Mouse (Mus musculus) frontal cortex, postnatal 10 days (tissue): ENCODE data around the gene Pigk.

Experiments used
- DNase-seq, 2 experiments: peaks; one replicate each; pipeline ENCODE4 v3.0.0; 2022; ENCODE audit warnings: low spot score in 2 of 2, mixed read lengths in 1 of 2

The Pigk gene

GRCm38 (mm10) chr3:152728238-152728637, 14.3 kb downstream of the Pigk start:
- DNase-seq, result no peak

GRCm38 (mm10) chr3:152733011-152733410, 19.1 kb downstream of the Pigk start:
- no peak for DNase-seq

GRCm38 (mm10) chr3:152733513-152733912, 19.6 kb downstream of the Pigk start:
- DNase-seq, result no peak

- DNase-seq, result no peak
Observed at GRCm38 (mm10) chr3:152734100-152734499, 20.2 kb downstream of the Pigk start.

GRCm38 (mm10) chr3:152735601-152736250, 21.8 kb downstream of the Pigk start:
- DNase-seq, result no peak

GRCm38 (mm10) chr3:152744301-152744700, 30.4 kb downstream of the Pigk start:
- no peak for DNase-seq

- no peak for DNase-seq
Observed at GRCm38 (mm10) chr3:152745611-152746010, 31.7 kb downstream of the Pigk start.

GRCm38 (mm10) chr3:152749461-152749871, 35.6 kb downstream of the Pigk start:
- no peak for DNase-seq

GRCm38 (mm10) chr3:152749881-152750280, 36.0 kb downstream of the Pigk start:
- DNase-seq, result no peak

- DNase-seq, result no peak
Observed at GRCm38 (mm10) chr3:152752911-152753310, 39.0 kb downstream of the Pigk start.

GRCm38 (mm10) chr3:152753345-152753744, 39.4 kb downstream of the Pigk start:
- no peak for DNase-seq

GRCm38 (mm10) chr3:152753920-152754764, 40.2 kb downstream of the Pigk start:
- no peak for DNase-seq

GRCm38 (mm10) chr3:152755515-152755914, 41.6 kb downstream of the Pigk start:
- DNase-seq, result no peak

- DNase-seq, result no peak
Observed at GRCm38 (mm10) chr3:152756896-152757295, 43.0 kb downstream of the Pigk start.

- DNase-seq, result no peak
Observed at GRCm38 (mm10) chr3:152757464-152758393, 43.8 kb downstream of the Pigk start.

- no peak for DNase-seq
Observed at GRCm38 (mm10) chr3:152758500-152759032, 44.7 kb downstream of the Pigk start.

GRCm38 (mm10) chr3:152761116-152761515, 47.2 kb downstream of the Pigk start:
- peak in 1 of 2 experiments; percentile 41 for DNase-seq

- DNase-seq, result no peak
Observed at GRCm38 (mm10) chr3:152761661-152762060, 47.8 kb downstream of the Pigk start.

GRCm38 (mm10) chr3:152762302-152762701, 48.4 kb downstream of the Pigk start:
- DNase-seq, result no peak

- DNase-seq, result peak in 1 of 2 experiments; percentile 24
Observed at GRCm38 (mm10) chr3:152763139-152763882, 49.4 kb downstream of the Pigk start.
